Comparison of ENCODE assay signal across 8 mouse cellular contexts in the genomic region with DNA sequence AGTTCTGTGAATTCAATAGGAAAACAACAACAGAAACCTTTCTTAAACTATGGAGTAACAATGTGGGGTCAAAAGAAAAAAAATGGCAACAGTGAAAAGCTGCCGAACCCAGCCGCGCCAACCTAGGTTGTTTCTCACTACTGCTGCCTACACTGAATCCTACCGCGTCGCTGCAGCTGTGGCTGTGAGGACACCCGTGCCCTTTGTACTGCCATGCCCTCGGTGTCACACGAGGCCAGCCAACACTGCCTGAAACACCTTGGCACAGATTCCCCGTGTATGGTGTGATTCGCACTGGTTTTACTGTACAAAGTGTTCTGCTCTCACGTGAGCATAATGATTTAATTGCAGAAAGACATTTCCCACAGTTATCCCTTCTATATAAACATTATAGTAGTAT. TPM values are rescaled to one million over a fixed set of nuclear protein-coding genes. Genes with fewer than 3 reads are reported as not detected.
DNase-seq lines count a peak whose midpoint lies in the region; ATAC-seq and TF ChIP-seq lines count a peak whose summit lies in the region.

No protein-coding gene starts in this region.

- peaks cover 0 to 9% of the 10 kb centered on the region in 2 experiments; a peak in 2 of 4 replicates for H3K4me1 ChIP-seq in liver, embryonic 14.5 days (replicated peaks; ENCODE audit: control insufficient read depth in 2 of 2, insufficient read depth in 2 of 2, low read length in 1 of 2)
- H3K4me1 ChIP-seq in neural tube, embryonic 13.5 days (replicated peaks), result peaks cover 26% of the 10 kb centered on the region

- intact Hi-C loops in left cerebral cortex, adult 2 months (cut with DNase I), result no loop called here
- intact Hi-C loops in gastrocnemius, adult 2 months (cut with DNase I), result no loop called here

- H3K27me3 ChIP-seq in liver, embryonic 14.5 days (ENCODE audit: control insufficient read depth, insufficient read depth, low read length), result no peaks in the 10 kb centered on the region
- H3K27me3 ChIP-seq in neural tube, embryonic 13.5 days, result no peaks in the 10 kb centered on the region

- TF ChIP-seq EP300 in liver, embryonic 14.5 days (IDR thresholded peaks at IDR 0.05; ENCODE audit: low read depth), result no peak

- no peak for DNase-seq in left cerebral cortex, adult 2 months (ENCODE audit: extremely low spot score in 1 of 2, low spot score in 2 of 2)
- DNase-seq in left cerebral cortex, adult 11 months (ENCODE audit: low spot score), result no peak
- DNase-seq in c-Kit-positive CD71-positive TER-119-positive erythroid progenitor cells, embryonic 14.5 days (ENCODE audit: low spot score), result peak; percentile 17
- DNase-seq in gastrocnemius, adult 2 months, result peak; percentile 73
- peak; percentile 48 for DNase-seq in induced T-regulatory cell, adult 2 months (ENCODE audit: low read depth)
- DNase-seq in liver, embryonic 14.5 days (ENCODE audit: low read depth in 3 of 3, low spot score in 3 of 3), result no peak

- no peaks in the 10 kb centered on the region for H3K36me3 ChIP-seq in liver, embryonic 14.5 days (replicated peaks; ENCODE audit: control insufficient read depth, insufficient read depth, low read depth)
- H3K36me3 ChIP-seq in neural tube, embryonic 13.5 days, result peaks cover 40% of the 10 kb centered on the region

- no peak for TF ChIP-seq CTCF in left cerebral cortex, adult 2 months (IDR thresholded peaks at IDR 0.05)
- TF ChIP-seq CTCF in gastrocnemius, adult 2 months (IDR thresholded peaks at IDR 0.05), result no peak
- TF ChIP-seq CTCF in liver, embryonic 14.5 days (IDR thresholded peaks at IDR 0.05; ENCODE audit: low read depth), result no peak

- no peaks in the 10 kb centered on the region for H3K9me3 ChIP-seq in liver, embryonic 14.5 days (ENCODE audit: control insufficient read depth, low read length)
- H3K9me3 ChIP-seq in neural tube, embryonic 13.5 days, result no peaks in the 10 kb centered on the region

- peak overlapping the region; percentile 92 for H3K4me3 ChIP-seq in left cerebral cortex, adult 2 months
- peak overlapping the region; percentile 99 for H3K4me3 ChIP-seq in gastrocnemius, adult 2 months
- peak overlapping the region; percentile 80 to 94; a peak in 3 of 4 replicates for H3K4me3 ChIP-seq in liver, embryonic 14.5 days (ENCODE audit: insufficient read depth in 1 of 2, low read depth in 2 of 2, low read length in 2 of 2)
- peak overlapping the region; percentile 93 for H3K4me3 ChIP-seq in neural tube, embryonic 13.5 days

- peak overlapping the region; percentile 41 for H3K27ac ChIP-seq in left cerebral cortex, adult 2 months
- H3K27ac ChIP-seq in gastrocnemius, adult 2 months, result peak overlapping the region; percentile 98
- H3K27ac ChIP-seq in liver, embryonic 14.5 days, result no peak overlapping the region
- H3K27ac ChIP-seq in neural tube, embryonic 13.5 days (replicated peaks), result peak overlapping the region; percentile 91

- H3K9ac ChIP-seq in liver, embryonic 14.5 days (replicated peaks), result peak overlapping the region; percentile 90; the same call in 1 of the 2 replicates
- H3K9ac ChIP-seq in neural tube, embryonic 13.5 days, result peak overlapping the region; percentile 95

- 27% methylated on average over 12 of the region's 12 CpGs for WGBS in liver, embryonic 14.5 days (ENCODE audit: insufficient replicate concordance)
- WGBS in neural tube, embryonic 13.5 days, result 15% methylated on average over 12 of the region's 12 CpGs

- no peak for ATAC-seq in liver, embryonic 14.5 days (ENCODE audit: insufficient read depth)
- no peak for ATAC-seq in neural tube, embryonic 13.5 days (ENCODE audit: low read depth)
- no peak for ATAC-seq in monocyte, adult 5-6 weeks (replicated peaks; ENCODE audit: insufficient number of reproducible peaks, low FRiP score, low TSS enrichment, poor library complexity, severe bottlenecking)

- peak overlapping the region; percentile 78 for H3K4me2 ChIP-seq in liver, embryonic 14.5 days (ENCODE audit: low read depth)
- peak overlapping the region; percentile 86 for H3K4me2 ChIP-seq in neural tube, embryonic 13.5 days

RNA-seq across cellular contexts. Expression of gene Dlat, which starts 0.9 kb away (rescaled TPM):
- total RNA-seq in left cerebral cortex, adult 2 months (2021), result 100 to 1,000 TPM; 110 to 119 TPM
- total RNA-seq in gastrocnemius, adult 2 months (2021), result 100 to 1,000 TPM; 170 to 247 TPM
- 7.0 and 14.4 TPM in 2 replicates for polyA plus RNA-seq in liver, embryonic 14.5 days (2012; rRNA removed)
- polyA plus RNA-seq in liver, embryonic 14.5 days (2014; fragmentation: Nextera tagmentation; extraction: Ambion mirVana), result 32.0 and 35.7 TPM in 2 replicates
- 48.9 and 50.8 TPM in 2 replicates for polyA plus RNA-seq in neural tube, embryonic 13.5 days (2015; fragmentation: Nextera tagmentation; extraction: Ambion mirVana)
- 19.0 to 26.5 TPM (median 26.5 TPM) in 3 replicates for total RNA-seq in monocyte, adult 5-6 weeks (2017)

RNA-seq across cellular contexts. Expression of gene Nkapd1, which starts 43.2 kb away (rescaled TPM):
- total RNA-seq in left cerebral cortex, adult 2 months (2021), result 10 to 100 TPM; 21.3 to 22.1 TPM
- 10 to 100 TPM; 11.1 to 11.7 TPM for total RNA-seq in gastrocnemius, adult 2 months (2021)
- 2.9 and 4.7 TPM in 2 replicates for polyA plus RNA-seq in liver, embryonic 14.5 days (2012; rRNA removed)
- polyA plus RNA-seq in liver, embryonic 14.5 days (2014; fragmentation: Nextera tagmentation; extraction: Ambion mirVana), result 7.0 and 7.3 TPM in 2 replicates
- 24.6 and 25.7 TPM in 2 replicates for polyA plus RNA-seq in neural tube, embryonic 13.5 days (2015; fragmentation: Nextera tagmentation; extraction: Ambion mirVana)
- 22.0 to 44.9 TPM (median 38.8 TPM) in 3 replicates for total RNA-seq in monocyte, adult 5-6 weeks (2017)

RNA-seq across cellular contexts. Expression of gene Pih1d2, which starts 43.3 kb away (rescaled TPM):
- 1 to 10 TPM; 2.0 to 3.8 TPM for total RNA-seq in left cerebral cortex, adult 2 months (2021)
- total RNA-seq in gastrocnemius, adult 2 months (2021), result under 1 TPM; 0.53 to 0.61 TPM
- polyA plus RNA-seq in liver, embryonic 14.5 days (2012; rRNA removed), result 0.18 and 0.78 TPM in 2 replicates
- polyA plus RNA-seq in liver, embryonic 14.5 days (2014; fragmentation: Nextera tagmentation; extraction: Ambion mirVana), result 0.56 and 1.4 TPM in 2 replicates
- 5.2 and 5.8 TPM in 2 replicates for polyA plus RNA-seq in neural tube, embryonic 13.5 days (2015; fragmentation: Nextera tagmentation; extraction: Ambion mirVana)
- 2.2 TPM in 1 of 3 replicates, not detected in the others for total RNA-seq in monocyte, adult 5-6 weeks (2017)

RNA-seq across cellular contexts. Expression of gene Timm8b, which starts 56.7 kb away (rescaled TPM):
- 100 to 1,000 TPM; 216 to 226 TPM for total RNA-seq in left cerebral cortex, adult 2 months (2021)
- 100 to 1,000 TPM; 211 to 231 TPM for total RNA-seq in gastrocnemius, adult 2 months (2021)
- polyA plus RNA-seq in liver, embryonic 14.5 days (2012; rRNA removed), result 111 and 153 TPM in 2 replicates
- polyA plus RNA-seq in liver, embryonic 14.5 days (2014; fragmentation: Nextera tagmentation; extraction: Ambion mirVana), result 248 and 263 TPM in 2 replicates
- 366 and 422 TPM in 2 replicates for polyA plus RNA-seq in neural tube, embryonic 13.5 days (2015; fragmentation: Nextera tagmentation; extraction: Ambion mirVana)
- 95.8 to 107 TPM (median 98.7 TPM) in 3 replicates for total RNA-seq in monocyte, adult 5-6 weeks (2017)

RNA-seq across cellular contexts. Expression of gene Sdhd, which starts 56.8 kb away (rescaled TPM):
- total RNA-seq in left cerebral cortex, adult 2 months (2021), result 100 to 1,000 TPM in 1 of 2 experiments, 10 to 100 TPM in 1; 97.9 to 114 TPM
- 100 to 1,000 TPM; 269 to 419 TPM for total RNA-seq in gastrocnemius, adult 2 months (2021)
- polyA plus RNA-seq in liver, embryonic 14.5 days (2012; rRNA removed), result 167 and 179 TPM in 2 replicates
- polyA plus RNA-seq in liver, embryonic 14.5 days (2014; fragmentation: Nextera tagmentation; extraction: Ambion mirVana), result 322 and 337 TPM in 2 replicates
- 229 and 243 TPM in 2 replicates for polyA plus RNA-seq in neural tube, embryonic 13.5 days (2015; fragmentation: Nextera tagmentation; extraction: Ambion mirVana)
- 89.9 to 129 TPM (median 106 TPM) in 3 replicates for total RNA-seq in monocyte, adult 5-6 weeks (2017)

Comparison
In these comparisons a context has a peak if more than half of its experiments do, and no peak if none do; other contexts are left out.
1. DNase-seq: peak in c-Kit-positive CD71-positive TER-119-positive erythroid progenitor cells, embryonic 14.5 days (single experiment), gastrocnemius, adult 2 months (single experiment) and induced T-regulatory cell, adult 2 months (single experiment); none in left cerebral cortex, adult 2 months (0 of 2), left cerebral cortex, adult 11 months (single experiment) and liver, embryonic 14.5 days (0 of 3).
2. Peak in every context shown above with its lines, with median percentiles within 50 percentile points of each other: H3K4me3 ChIP-seq.